Comparison of ENCODE assay signal across 16 mouse cellular contexts in the genomic region with DNA sequence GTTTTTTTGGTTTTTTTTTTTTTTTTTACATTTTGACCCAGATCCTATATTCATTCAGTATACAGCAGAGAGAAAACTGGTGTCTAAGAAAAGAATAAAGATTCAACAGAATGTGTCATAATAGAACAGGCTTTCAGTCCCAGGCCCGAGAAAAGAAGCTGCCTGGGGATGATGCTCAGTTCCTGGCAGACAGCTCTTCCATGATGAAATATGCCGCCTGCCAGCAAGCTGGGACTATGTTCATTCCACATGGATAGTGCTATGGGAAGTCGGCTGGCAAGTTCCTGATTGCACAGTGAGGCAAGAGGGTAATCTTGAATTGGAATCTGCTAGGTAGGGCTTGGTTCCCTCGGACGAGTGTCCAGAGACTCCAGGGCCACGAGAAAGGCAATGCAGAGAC. TPM values are rescaled to one million over a fixed set of nuclear protein-coding genes. Genes with fewer than 3 reads are reported as not detected.
DNase-seq lines count a peak whose midpoint lies in the region; ATAC-seq and TF ChIP-seq lines count a peak whose summit lies in the region.
"Had no signal": no experiment of that assay in that cellular context is flagged by ENCODE, and none has a peak within 500 bp of the region (broad histone marks: within the 10 kb centered on the region; RNA-seq: fewer than 3 reads in every experiment).

No protein-coding gene starts in this region.

- 73% methylated on average over 6 of the region's 6 CpGs for WGBS in lung, postnatal 0 days

- DNase-seq in cerebellum, adult 18-20 months = peak; percentile 40 to 41
- no peak for DNase-seq in cerebellum, adult 11 months
- peak; percentile 4 for DNase-seq in lung, postnatal 0 days (ENCODE audit: low spot score)
- DNase-seq in lung, postnatal 25 days (ENCODE audit: low spot score) = no peak
- DNase-seq in layer of hippocampus, adult 2 months (ENCODE audit: low spot score in 2 of 2) = peak; percentile 30 to 50
- peak; percentile 16 for DNase-seq in right cerebral cortex, postnatal 4 days
- DNase-seq in thymus, postnatal 14 days = no peak
- DNase-seq in kidney, postnatal 14 days = no peak
- DNase-seq: adrenal gland, adult 8-10 months; embryo, embryonic 11 days; liver, postnatal 0 days; thymus, postnatal 36 days had no signal

- no peaks in the 10 kb centered on the region for H3K4me1 ChIP-seq in lung, postnatal 0 days (ENCODE audit: insufficient read depth, low read depth, low read length)
- H3K4me1 ChIP-seq: midbrain, embryonic 15.5 days had no signal

- no peak overlapping the region for H3K9ac ChIP-seq in lung, postnatal 0 days (replicated peaks; ENCODE audit: low read depth)
- H3K9ac ChIP-seq: forebrain, embryonic 13.5 days; liver, postnatal 0 days; midbrain, embryonic 15.5 days had no signal

- H3K27ac ChIP-seq in lung, postnatal 0 days (ENCODE audit: low read length) = no peak overlapping the region
- no peak overlapping the region for H3K27ac ChIP-seq in layer of hippocampus, adult 2 months
- H3K27ac ChIP-seq: forebrain, embryonic 13.5 days; left cerebral cortex, adult 2 months; midbrain, embryonic 15.5 days had no signal

- H3K9me3 ChIP-seq in lung, postnatal 0 days (ENCODE audit: low read length) = no peaks in the 10 kb centered on the region
- H3K9me3 ChIP-seq: forebrain, embryonic 13.5 days; midbrain, embryonic 15.5 days had no signal

- ATAC-seq in lung, postnatal 0 days = no peak
- ATAC-seq: forebrain, embryonic 13.5 days; liver, postnatal 0 days; midbrain, embryonic 15.5 days had no signal

- H3K4me2 ChIP-seq in lung, postnatal 0 days (replicated peaks; ENCODE audit: low read depth, low read length) = no peak overlapping the region
- H3K4me2 ChIP-seq: forebrain, embryonic 13.5 days; heart, embryonic 11.5 days; midbrain, embryonic 15.5 days had no signal

- H3K4me3 ChIP-seq in lung, postnatal 0 days (ENCODE audit: low read depth, low read length) = no peak overlapping the region
- no peak overlapping the region for H3K4me3 ChIP-seq in layer of hippocampus, adult 2 months
- H3K4me3 ChIP-seq: forebrain, embryonic 13.5 days; left cerebral cortex, adult 2 months; midbrain, embryonic 15.5 days had no signal

- H3K27me3 ChIP-seq in lung, postnatal 0 days (replicated peaks; ENCODE audit: insufficient read depth, low read length) = no peaks in the 10 kb centered on the region
- H3K27me3 ChIP-seq: forebrain, embryonic 13.5 days; midbrain, embryonic 15.5 days had no signal

- H3K36me3 ChIP-seq in lung, postnatal 0 days (ENCODE audit: insufficient read depth, low read length) = no peaks in the 10 kb centered on the region
- H3K36me3 ChIP-seq: midbrain, embryonic 15.5 days had no signal

- TF ChIP-seq EP300 in lung, postnatal 0 days (IDR thresholded peaks at IDR 0.05) = no peak

- TF ChIP-seq CTCF in lung, postnatal 0 days (IDR thresholded peaks at IDR 0.05) = no peak
- no peak for TF ChIP-seq CTCF in layer of hippocampus, adult 2 months (conservative IDR thresholded peaks at IDR 0.05)

RNA-seq across cellular contexts. Expression of a gene that starts 5.1 kb away (rescaled TPM):
- 1.6 and 1.7 TPM in 2 replicates for polyA plus RNA-seq in lung, postnatal 0 days (2015; fragmentation: Nextera tagmentation; extraction: Ambion mirVana)
- total RNA-seq in layer of hippocampus, adult 2 months (2021) = 1 to 10 TPM; 8.7 to 9.0 TPM

RNA-seq across cellular contexts. Expression of a gene that starts 42.0 kb away (rescaled TPM):
- polyA plus RNA-seq in lung, postnatal 0 days (2015; fragmentation: Nextera tagmentation; extraction: Ambion mirVana) = 284 and 285 TPM in 2 replicates
- total RNA-seq in layer of hippocampus, adult 2 months (2021) = 100 to 1,000 TPM; 275 to 285 TPM

Comparison
In these comparisons a context has a peak if more than half of its experiments do, and no peak if none do; other contexts are left out.
1. DNase-seq: peak in cerebellum, adult 18-20 months (2 of 2), lung, postnatal 0 days (single experiment), layer of hippocampus, adult 2 months (2 of 2) and right cerebral cortex, postnatal 4 days (single experiment); none in cerebellum, adult 11 months (single experiment), lung, postnatal 25 days (single experiment), thymus, postnatal 14 days (single experiment) and kidney, postnatal 14 days (single experiment).